Comparison of ENCODE assay signal across 9 mouse cellular contexts in genomic region chr1:120013111-120013510, GRCm38 (mm10). TPM values are rescaled to one million over a fixed set of nuclear protein-coding genes. Genes with fewer than 3 reads are reported as not detected.
DNase-seq lines count a peak whose midpoint lies in the region; ATAC-seq and TF ChIP-seq lines count a peak whose summit lies in the region.
"Had no signal": no experiment of that assay in that cellular context is flagged by ENCODE, and none has a peak within 500 bp of the region (broad histone marks: within the 10 kb centered on the region; RNA-seq: fewer than 3 reads in every experiment).

No protein-coding gene starts in this region.

- TF ChIP-seq CTCF in cortical plate, adult 2 months (IDR thresholded peaks at IDR 0.05; ENCODE audit: extremely low read depth, insufficient read depth, low read length), result peak; percentile 57

- H3K27me3 ChIP-seq in heart, embryonic 10.5 days (ENCODE audit: insufficient read depth, poor library complexity, severe bottlenecking), result peaks cover 25% of the 10 kb centered on the region

- H3K4me1 ChIP-seq in heart, embryonic 10.5 days, result no peaks in the 10 kb centered on the region
- no peaks in the 10 kb centered on the region for H3K4me1 ChIP-seq in cortical plate, adult 2 months (ENCODE audit: control insufficient read depth, insufficient read depth, low read length)

- H3K9me3 ChIP-seq in heart, embryonic 10.5 days, result no peaks in the 10 kb centered on the region
- H3K9me3 ChIP-seq: limb, embryonic 15.5 days had no signal

- H3K36me3 ChIP-seq in heart, embryonic 10.5 days, result no peaks in the 10 kb centered on the region
- H3K36me3 ChIP-seq: limb, embryonic 15.5 days had no signal

- H3K4me3 ChIP-seq in heart, embryonic 10.5 days, result no peak overlapping the region
- H3K4me3 ChIP-seq in cortical plate, adult 2 months (ENCODE audit: insufficient read depth, low read length), result no peak overlapping the region
- H3K4me3 ChIP-seq: limb, embryonic 15.5 days had no signal

- ATAC-seq in megakaryocyte-erythroid progenitor cell, adult 5-6 weeks (replicated peaks; ENCODE audit: low FRiP score, low TSS enrichment, poor library complexity, severe bottlenecking), result peak; percentile 86

- H3K27ac ChIP-seq in heart, embryonic 10.5 days, result no peak overlapping the region
- H3K27ac ChIP-seq in cortical plate, adult 2 months (ENCODE audit: insufficient read depth, low read length), result no peak overlapping the region
- H3K27ac ChIP-seq: limb, embryonic 15.5 days had no signal

- TF ChIP-seq POLR2A in cortical plate, adult 2 months (IDR thresholded peaks at IDR 0.05; ENCODE audit: extremely low read depth, insufficient read depth, low read length), result no peak

- peak; percentile 38 for DNase-seq in heart, adult 8-10 months (ENCODE audit: low spot score)
- no peak for DNase-seq in heart, embryonic 10.5 days (ENCODE audit: low spot score)
- peak; percentile 76 to 77 for DNase-seq in adrenal gland, adult 18-20 months (ENCODE audit: low spot score in 2 of 2)
- peak; percentile 81 for DNase-seq in heart, postnatal 4 days
- DNase-seq in layer of hippocampus, adult 9-11 months, result peak; percentile 16
- DNase-seq in thymus, postnatal 0 days (ENCODE audit: low spot score), result peak; percentile 37

RNA-seq across cellular contexts. Expression of gene Sctr, which starts 6.4 kb away (rescaled TPM):
- not detected for total RNA-seq in heart, adult 8-10 months (2022)
- not detected in 2 replicates for polyA plus RNA-seq in heart, embryonic 10.5 days (2016; fragmentation: Nextera tagmentation; extraction: Ambion mirVana)
- total RNA-seq in adrenal gland, adult 18-20 months (2021), result 1 to 10 TPM; 7.3 to 9.5 TPM
- 0.73 and 0.76 TPM in 2 replicates for polyA plus RNA-seq in cortical plate, adult 2 months (2012; rRNA removed)
- under 1 TPM in 1 of 2 experiments, not detected in 1; 0.14 TPM for total RNA-seq in heart, postnatal 4 days (2021)
- total RNA-seq in megakaryocyte-erythroid progenitor cell, adult 5-6 weeks (2014; fragmentation: Nextera tagmentation), result not detected in 2 replicates
- not detected in 2 replicates for total RNA-seq in megakaryocyte-erythroid progenitor cell, adult 5-6 weeks (2017)
- 0.23 TPM in 1 of 2 replicates, not detected in the other for polyA plus RNA-seq in thymus, postnatal 0 days (2015; fragmentation: Nextera tagmentation; extraction: Ambion mirVana)

RNA-seq across cellular contexts. Expression of gene Cfap221, which starts 16.1 kb away (rescaled TPM):
- not detected for total RNA-seq in heart, adult 8-10 months (2022)
- polyA plus RNA-seq in heart, embryonic 10.5 days (2016; fragmentation: Nextera tagmentation; extraction: Ambion mirVana), result not detected in 2 replicates
- total RNA-seq in adrenal gland, adult 18-20 months (2021), result not detected
- 0.13 and 0.40 TPM in 2 replicates for polyA plus RNA-seq in cortical plate, adult 2 months (2012; rRNA removed)
- not detected for total RNA-seq in heart, postnatal 4 days (2021)
- not detected in 2 replicates for total RNA-seq in megakaryocyte-erythroid progenitor cell, adult 5-6 weeks (2014; fragmentation: Nextera tagmentation)
- not detected in 2 replicates for total RNA-seq in megakaryocyte-erythroid progenitor cell, adult 5-6 weeks (2017)
- polyA plus RNA-seq in thymus, postnatal 0 days (2015; fragmentation: Nextera tagmentation; extraction: Ambion mirVana), result 0.07 TPM in 1 of 2 replicates, not detected in the other
- polyA plus RNA-seq: limb, embryonic 15.5 days had no signal

Comparison
In these comparisons a context has a peak if more than half of its experiments do, and no peak if none do; other contexts are left out.
1. RNA of gene Sctr, which starts 6.4 kb away (total RNA-seq): 7.3 to 9.5 TPM in adrenal gland, adult 18-20 months; 0.14 TPM in heart, postnatal 4 days, not detected in heart, adult 8-10 months and not detected in megakaryocyte-erythroid progenitor cell, adult 5-6 weeks; every median in the first group is over 4 times any median in the second.